Mouse (Mus musculus) WW6 (cell line): Measurements from ENCODE around the gene Hic1.
"Not testable (repeated sequence)": the region's sequence is repeated elsewhere in the genome, so short reads cannot be mapped to it uniquely, and the experiment has no call there.

ENCODE experiments used
- DNase-seq: peaks from one replicate; pipeline ENCODE4 v3.0.0-alpha.2; 2013; ENCODE audit warnings: low read depth, low spot score

The Hic1 gene

GRCm38 (mm10) chr11:75192336-75193214 is 23.3 kb upstream of the Hic1 start:
- no peak for DNase-seq

DNA sequence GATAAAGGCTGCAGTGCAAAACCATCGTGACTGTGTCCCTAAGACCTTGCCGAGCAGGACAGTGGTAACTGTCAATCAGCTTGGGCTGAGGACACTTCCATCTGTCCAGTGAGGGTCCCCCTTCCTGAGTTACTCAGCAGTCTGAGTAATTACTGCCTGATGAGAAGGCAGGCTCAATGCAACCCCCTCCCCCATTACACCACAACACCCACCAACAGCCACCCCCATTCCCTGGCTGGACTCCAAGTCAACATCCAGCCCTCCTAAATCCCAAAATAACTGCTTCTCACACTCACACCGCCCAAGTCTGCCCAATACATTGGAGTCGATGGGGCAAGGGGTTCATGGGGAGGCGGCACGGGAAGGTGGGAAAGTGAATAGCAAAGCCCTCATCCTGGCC is 22.5 kb upstream of the Hic1 start:
- DNase-seq = no peak

DNA sequence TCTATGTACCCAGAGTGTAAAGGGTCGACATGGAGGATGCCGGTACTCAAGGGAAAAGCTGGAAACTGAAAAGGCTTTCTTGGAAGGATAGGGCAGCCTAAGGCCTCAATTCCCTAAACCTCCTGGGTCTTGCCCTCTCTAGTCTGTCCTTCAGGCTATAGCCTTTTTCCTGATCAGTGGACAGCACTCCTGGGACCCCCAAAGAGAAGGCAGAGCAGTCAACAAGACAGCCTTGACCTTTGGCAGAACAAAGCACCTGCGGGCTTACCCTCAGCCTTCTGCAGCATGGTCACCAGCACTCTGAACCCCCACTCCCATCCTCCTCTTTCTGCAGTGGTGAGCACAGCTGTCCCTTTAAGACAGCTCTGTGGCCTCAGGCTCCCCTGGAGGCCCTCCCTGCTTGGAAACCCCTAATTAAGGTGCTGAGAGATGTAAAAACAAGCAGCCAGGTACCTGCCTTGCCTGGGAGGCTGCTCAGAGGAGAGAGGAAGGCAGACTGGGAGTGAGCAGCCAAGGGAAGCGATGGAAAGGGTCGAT is 21.7 kb upstream of the Hic1 start, which contains the start of gene Dph1:
TSS of gene Dph1 (minus strand) at position 337 of the 537 bp plus-strand sequence.
- no peak for DNase-seq

DNA sequence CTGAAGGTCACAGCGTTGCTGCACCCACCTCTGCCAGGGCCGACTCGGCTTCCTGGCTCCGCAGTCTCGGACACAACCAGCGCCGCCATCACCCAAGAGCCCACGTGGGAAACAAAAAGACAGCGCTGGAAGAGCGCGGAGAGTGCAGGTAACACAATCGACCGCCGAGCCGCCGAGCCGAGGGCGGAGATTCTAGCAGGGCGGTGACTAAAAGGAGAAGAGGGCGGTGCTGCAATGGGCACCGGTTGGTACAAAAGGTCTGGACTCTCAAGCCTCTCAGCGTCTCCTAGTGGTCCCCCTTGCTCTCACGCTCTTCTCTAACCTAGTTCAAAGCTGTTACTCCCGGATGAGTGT is 21.0 kb upstream of the Hic1 start:
- peak; percentile 89 for DNase-seq

DNA sequence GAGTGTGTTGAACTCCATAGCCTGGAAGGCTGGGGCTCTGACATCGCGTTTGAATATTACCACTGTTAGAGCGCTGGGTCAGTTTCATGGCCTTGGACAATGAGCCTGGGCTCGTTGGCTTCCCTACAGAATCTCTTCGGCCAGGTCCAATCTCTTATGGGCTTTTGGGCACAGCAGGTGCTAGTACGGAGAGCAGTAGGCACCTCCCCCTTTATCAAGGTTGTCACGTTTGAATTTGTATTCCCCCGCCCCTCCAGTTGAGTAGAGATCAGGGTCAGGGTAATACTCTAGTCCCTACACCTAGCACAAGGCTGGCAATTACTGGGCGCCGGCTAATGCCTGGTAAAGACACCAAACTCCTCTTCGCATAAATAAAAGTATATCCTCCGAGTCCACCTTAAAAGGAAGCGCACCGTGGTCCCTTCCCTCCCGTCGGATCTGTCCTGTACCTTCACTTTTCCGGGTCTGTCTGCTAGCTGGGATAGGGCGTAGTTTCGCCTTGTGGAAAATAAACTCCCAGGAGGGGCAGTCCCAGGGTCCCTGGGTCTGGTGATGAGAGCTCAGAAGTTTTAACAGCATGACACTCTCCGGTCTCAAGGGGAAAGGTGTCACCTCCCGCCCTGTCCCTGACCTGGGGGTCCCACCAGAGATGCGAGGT is 20.5 kb upstream of the Hic1 start:
- DNase-seq = no peak

GRCm38 (mm10) chr11:75184986-75185385 is 15.7 kb upstream of the Hic1 start:
- DNase-seq = no peak

GRCm38 (mm10) chr11:75184573-75184972 is 15.3 kb upstream of the Hic1 start:
- DNase-seq = no peak

- no peak for DNase-seq
Observed at GRCm38 (mm10) chr11:75183917-75184570, 14.7 kb upstream of the Hic1 start.

GRCm38 (mm10) chr11:75178672-75179208 is 9.4 kb upstream of the Hic1 start, which contains the start of gene Ovca2:
TSS of gene Ovca2 (minus strand) at chr11:75178835.
- DNase-seq = peak; percentile 97

GRCm38 (mm10) chr11:75178011-75178410 is 8.7 kb upstream of the Hic1 start:
- DNase-seq = no peak

DNA sequence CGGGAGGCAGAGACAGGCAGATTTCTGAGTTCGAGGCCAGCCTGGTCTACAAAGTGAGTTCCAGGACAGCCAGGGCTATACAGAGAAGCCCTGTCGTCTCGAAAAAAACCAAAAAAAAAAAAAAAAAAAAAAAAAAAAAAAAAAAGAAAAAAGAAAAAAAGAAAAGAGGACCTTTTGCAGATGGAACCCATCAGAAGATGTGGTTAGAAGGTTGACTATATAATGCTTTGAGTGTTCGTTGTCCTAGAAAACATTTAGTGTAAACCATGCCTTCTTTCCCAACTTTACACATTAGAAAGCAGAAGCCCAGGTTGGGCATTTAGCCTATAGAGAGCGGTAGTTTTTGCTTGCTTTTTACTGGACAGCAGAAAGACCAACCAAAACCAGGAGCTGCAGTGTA is 5.3 kb upstream of the Hic1 start:
- DNase-seq = not testable (repeated sequence)

GRCm38 (mm10) chr11:75173799-75174165 is 4.5 kb upstream of the Hic1 start:
- no peak for DNase-seq

DNA sequence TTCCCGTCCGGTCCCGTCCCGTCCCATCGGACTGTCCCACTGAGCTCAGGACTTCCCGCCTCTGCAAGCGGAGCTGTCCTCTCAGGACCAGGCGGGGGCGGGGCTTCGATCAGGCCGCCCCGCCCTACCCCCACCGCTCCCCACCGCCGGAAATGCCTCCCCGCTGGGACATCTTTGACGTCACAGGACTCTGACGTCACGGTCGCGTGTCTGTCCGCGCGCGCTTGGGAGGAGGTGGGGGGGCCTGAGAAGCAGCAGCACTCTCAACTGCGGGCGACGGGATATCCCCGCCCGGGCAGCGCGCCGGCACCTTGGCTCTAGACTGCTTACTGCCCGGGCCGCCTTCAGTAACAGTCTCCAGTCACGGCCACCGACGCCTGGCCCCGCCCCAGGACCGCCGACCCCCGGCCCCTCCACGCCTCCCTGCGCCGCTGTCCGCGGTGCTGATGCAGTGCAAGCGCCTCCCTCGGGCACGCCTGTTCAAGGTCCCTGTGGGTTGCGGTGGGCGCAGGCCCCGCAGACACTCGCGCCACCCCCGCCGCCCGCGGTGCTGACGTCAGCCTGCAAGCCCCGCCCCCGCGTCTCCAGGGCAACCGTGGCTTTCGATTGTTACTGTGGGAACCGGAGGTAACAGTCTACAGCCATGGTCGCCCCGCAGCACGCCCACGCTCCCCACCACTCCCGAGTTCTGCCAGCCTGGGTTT is 3.9 kb upstream of the Hic1 start:
- peak; percentile 91 for DNase-seq

DNA sequence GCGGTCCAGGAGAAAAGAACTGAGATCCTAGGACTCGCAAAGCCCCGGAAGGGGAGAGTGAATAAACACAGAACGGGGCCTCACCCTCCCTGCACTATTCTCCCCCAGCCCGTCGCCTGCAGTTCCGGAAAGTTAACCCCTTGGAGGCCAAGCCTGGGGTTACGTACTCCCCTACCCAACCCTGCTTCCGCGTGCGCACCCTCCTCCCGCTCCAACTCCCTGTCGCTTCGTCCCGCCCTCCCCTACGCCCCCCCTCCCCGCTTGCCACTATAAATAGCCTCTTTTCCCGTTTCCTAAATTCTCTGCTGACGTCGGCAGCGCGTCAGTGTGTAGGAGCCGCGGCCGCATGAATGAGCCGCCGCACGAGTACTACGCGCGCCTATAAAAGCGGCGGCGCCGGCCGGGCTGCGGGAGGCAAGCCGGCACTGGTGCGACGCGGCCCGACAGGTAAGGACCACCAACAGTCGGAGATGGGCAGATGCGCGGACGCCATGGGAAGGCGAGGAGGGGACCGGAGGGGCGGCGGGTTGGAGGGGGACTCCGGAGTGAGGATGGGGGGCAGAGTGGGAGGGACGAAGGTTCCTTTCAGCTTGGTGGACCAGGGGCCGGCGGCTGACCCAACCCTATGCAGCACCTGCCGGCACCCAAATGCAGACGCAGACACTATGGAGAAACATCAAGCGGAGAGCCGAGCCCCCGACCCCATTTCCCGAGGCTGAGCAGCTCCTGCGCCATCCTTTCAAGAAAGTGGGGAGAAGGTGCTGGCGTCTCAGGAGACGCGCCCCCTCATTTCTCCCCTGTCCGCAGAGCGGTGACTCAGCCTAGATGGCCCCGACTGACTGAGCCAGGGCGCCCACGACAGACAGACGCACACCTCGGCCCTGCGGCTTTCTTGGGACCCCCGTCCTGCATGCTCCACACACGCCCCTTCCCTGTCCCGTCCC is 3.1 kb upstream of the Hic1 start:
- no peak for DNase-seq

DNA sequence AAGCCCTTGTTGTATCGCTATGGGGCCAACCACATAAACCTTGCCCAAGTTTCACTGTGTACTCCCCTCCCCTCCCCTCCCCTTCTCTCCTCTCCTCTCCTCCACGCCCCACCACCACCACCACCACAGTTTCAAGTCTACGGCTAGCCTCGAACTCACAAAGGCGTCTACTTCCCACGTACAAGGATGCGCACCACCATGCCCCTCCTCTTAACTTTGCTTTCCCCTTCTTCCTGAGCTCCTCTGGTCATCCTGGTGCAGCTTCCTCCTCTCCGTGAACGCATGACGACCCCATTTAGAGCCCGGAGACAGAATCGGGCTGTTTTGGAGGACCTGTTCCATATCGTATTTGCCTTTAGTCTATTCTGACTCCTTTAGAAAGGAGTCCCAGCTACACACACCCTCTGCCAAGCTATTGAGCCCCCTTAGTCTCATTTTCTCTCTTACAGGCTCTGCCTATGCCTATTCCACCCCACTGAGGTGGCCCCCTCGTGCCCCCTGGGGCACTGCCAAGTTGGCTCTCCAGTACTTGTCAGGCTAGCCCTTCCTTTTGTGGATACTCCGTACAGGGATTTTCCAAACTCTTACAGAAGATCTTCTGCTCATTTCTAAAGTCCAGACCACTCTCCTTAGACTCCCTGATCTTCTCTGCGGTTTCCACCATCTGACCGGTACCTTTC is 2.0 kb upstream of the Hic1 start:
- no peak for DNase-seq

DNA sequence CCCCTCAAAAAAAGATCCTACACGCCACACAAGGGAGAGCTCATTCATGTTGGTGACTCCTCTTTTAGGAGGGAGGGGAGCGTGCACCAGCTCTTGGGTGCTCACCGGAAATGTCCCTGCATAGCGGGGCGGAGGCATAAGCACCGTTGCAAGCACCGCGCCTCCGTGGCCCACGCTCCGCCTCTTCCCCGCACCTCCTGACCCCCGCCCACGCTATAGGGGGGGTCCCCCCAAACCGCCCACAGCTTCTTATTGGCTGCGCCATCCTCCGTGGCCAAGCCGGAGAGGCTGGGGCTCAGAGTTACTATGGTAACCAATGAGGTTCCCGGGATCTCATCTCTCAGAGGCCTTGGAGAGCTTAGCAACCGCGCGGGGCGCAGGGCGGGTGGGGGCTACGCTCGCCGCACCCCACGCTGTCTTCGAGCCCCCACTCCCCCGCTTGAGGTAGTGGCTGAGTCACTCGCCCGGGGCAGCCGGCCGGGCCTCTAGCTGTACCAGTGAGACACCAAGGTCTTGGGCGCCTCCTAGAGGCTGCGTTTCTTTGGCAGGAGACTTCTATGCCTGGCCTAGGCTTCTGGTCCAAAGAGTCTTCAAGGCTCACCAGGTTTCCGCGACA is 925 bp upstream of the Hic1 start:
- peak; percentile 90 for DNase-seq

GRCm38 (mm10) chr11:75168590-75169361 is 543 bp downstream of the Hic1 start:
- no peak for DNase-seq
